Mouse (Mus musculus) liver, embryonic 11.5 days (tissue): ENCODE results near the gene Slc44a1. TPM values are rescaled to one million over a fixed set of nuclear protein-coding genes. Genes with fewer than 3 reads are reported as not detected.

Experiments
- ATAC-seq: fragments of 200-750 bp; cut with Nextera tagmentation; replicated peaks from 2 replicates; pipeline ENCODE4 v1.8.0; 2017; ENCODE audit warnings: moderate number of reproducible peaks, mild to moderate bottlenecking, moderate TSS enrichment, moderate library complexity; ENCODE audit not compliant: low FRiP score
- DNase-seq: peaks from one replicate; pipeline ENCODE4 v3.0.0-alpha.2; 2017; ENCODE audit warnings: low spot score
- H3K27ac ChIP-seq: fragments of 300-500 bp; sonication (generic); 2 replicates; pipeline ENCODE4 v1.5.1; 2014; ENCODE audit warnings: mild to moderate bottlenecking, low read depth, low read length, control low read depth
- H3K27me3 ChIP-seq: fragments of 300-500 bp; sonication (generic); replicated peaks from 2 replicates; pipeline ENCODE4 v1.6.1; 2014; ENCODE audit warnings: low read length, mixed read lengths; ENCODE audit not compliant: control insufficient read depth, insufficient read depth
- H3K36me3 ChIP-seq: fragments of 300-500 bp; sonication (generic); 2 replicates; pipeline ENCODE4 v1.6.1; 2014; ENCODE audit warnings: mild to moderate bottlenecking, low read length, moderate library complexity, mixed read lengths; ENCODE audit not compliant: control insufficient read depth, insufficient read depth
- H3K4me1 ChIP-seq: fragments of 300-500 bp; sonication (generic); replicated peaks from 2 replicates; pipeline ENCODE4 v1.6.1; 2014; ENCODE audit warnings: low read length, mixed read lengths; ENCODE audit not compliant: control insufficient read depth, insufficient read depth
- H3K4me2 ChIP-seq: fragments of 300-500 bp; sonication (generic); 2 replicates; pipeline ENCODE4 v1.6.1; 2014; ENCODE audit warnings: mild to moderate bottlenecking, control low read depth, moderate library complexity
- H3K4me3 ChIP-seq: fragments of 300-500 bp; sonication (generic); 2 replicates; pipeline ENCODE4 v1.5.1; 2014; ENCODE audit warnings: low read depth, low read length, control low read depth
- H3K9ac ChIP-seq: fragments of 300-500 bp; sonication (generic); 2 replicates; pipeline ENCODE4 v1.6.1; 2014; ENCODE audit warnings: low read depth, low read length, control low read depth
- H3K9me3 ChIP-seq: fragments of 300-500 bp; sonication (generic); 2 replicates; pipeline ENCODE4 v1.6.1; 2016; ENCODE audit warnings: low read length, inconsistent platforms, mixed read lengths; ENCODE audit not compliant: control insufficient read depth
- WGBS: fragments of 180-500 bp; shearing (Covaris S2); extraction: QIAGEN DNeasy Blood & Tissue Kit; methylation state at CpG from one replicate; pipeline ENCODE4 v1.1.7; 2014; 5-methylcytosine and 5-hydroxymethylcytosine counted together
- polyA plus RNA-seq: library from polyadenylated mRNA; unstranded; fragments of >200 nt; fragmentation: Nextera tagmentation; extraction: Ambion mirVana; gene quantifications from 2 replicates; pipeline ENCODE4 v1.2.1, GENCODE M21; 2014

Slc44a1 gene
- polyA plus RNA-seq, 1 experiment from 2014 or later, result 19.2 TPM

- Histone ChIP-seq H3K4me3 (no peak overlapping the region), H3K9me3 (no peaks in the 10 kb centered on the region), H3K4me2 (no peak overlapping the region), H3K27ac (no peak overlapping the region), H3K9ac (no peak overlapping the region), H3K4me1 (no peaks in the 10 kb centered on the region), H3K27me3 (no peaks in the 10 kb centered on the region), H3K36me3 (no peaks in the 10 kb centered on the region)
- 88% methylated on average over 4 of the region's 4 CpGs for WGBS
- DNase-seq, result no peak
- ATAC-seq, result no peak
Measured at GRCm38 (mm10) chr4:53589466-53589865, 149.3 kb downstream of the Slc44a1 start.

DNA sequence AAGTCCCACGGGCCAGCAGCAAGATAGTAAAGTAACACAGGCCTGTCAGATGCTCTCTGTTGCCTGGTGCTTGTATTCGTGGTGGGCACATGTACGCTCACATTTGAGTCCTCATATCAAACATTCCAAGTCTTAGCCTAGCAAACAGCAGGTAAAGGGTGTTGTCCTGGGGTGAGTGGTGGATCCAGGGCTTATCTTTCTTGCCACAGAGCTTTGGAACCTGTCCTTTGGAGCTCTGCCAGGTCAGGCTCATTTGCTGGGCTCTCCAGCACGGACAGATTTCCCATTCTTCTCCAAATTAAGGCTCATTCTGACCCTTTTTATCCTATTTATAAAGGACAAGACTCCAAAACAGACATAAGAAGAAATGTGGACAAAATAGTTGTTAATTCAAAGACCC lies 149.9 kb downstream of the Slc44a1 start:
- Histone ChIP-seq H3K36me3 (no peaks in the 10 kb centered on the region), H3K4me2 (no peak overlapping the region), H3K9me3 (no peaks in the 10 kb centered on the region), H3K27me3 (no peaks in the 10 kb centered on the region), H3K4me1 (no peaks in the 10 kb centered on the region), H3K4me3 (no peak overlapping the region), H3K27ac (no peak overlapping the region), H3K9ac (no peak overlapping the region)
- WGBS, result 68% methylated on average over 4 of the region's 4 CpGs
- DNase-seq, result no peak
- no peak for ATAC-seq

DNA sequence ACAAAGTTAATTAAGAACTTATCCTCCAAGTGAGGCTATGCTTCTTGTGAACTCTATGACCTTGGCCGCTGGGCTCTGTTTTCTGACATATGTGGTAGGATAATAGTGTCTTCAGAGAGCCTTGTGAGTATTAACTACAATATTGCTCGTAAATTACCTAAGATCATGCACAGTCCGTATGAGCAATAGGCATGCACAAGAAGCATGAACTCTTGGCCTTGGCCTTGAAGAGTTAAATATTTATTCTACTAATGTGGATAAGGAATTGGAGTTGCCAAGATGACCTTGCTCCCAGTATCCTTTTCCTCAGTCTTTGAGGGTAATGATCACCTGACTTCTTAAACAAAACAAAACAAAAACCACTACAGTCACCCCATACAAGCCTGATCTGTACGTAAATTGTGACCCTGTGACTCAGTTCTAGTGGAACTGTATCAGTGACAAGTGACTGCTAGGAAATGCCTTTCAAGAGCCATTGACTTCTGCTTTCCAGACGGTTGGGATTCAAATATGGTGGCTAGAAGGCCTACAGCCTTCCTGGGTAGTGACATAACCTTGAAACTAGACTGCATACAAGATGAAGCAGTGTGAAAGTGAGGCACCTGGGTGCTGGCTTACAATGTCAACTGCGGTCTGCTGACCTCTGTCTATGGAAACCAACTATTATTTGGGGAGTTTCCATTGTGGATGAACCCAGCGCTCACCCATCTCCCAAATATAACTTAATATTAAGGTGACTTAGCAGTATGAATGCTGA lies 150.7 kb downstream of the Slc44a1 start:
- no peak overlapping the region for H3K4me2 ChIP-seq
- 78% methylated on average over 7 of the region's 7 CpGs for WGBS

GRCm38 (mm10) chr4:53591536-53591935 lies 151.3 kb downstream of the Slc44a1 start:
- no peak overlapping the region for H3K4me3 ChIP-seq
- no peak overlapping the region for H3K4me2 ChIP-seq
- no peak overlapping the region for H3K9ac ChIP-seq
- no peaks in the 10 kb centered on the region for H3K27me3 ChIP-seq
- no peaks in the 10 kb centered on the region for H3K9me3 ChIP-seq
- no peak for ATAC-seq
- no peak for DNase-seq
- H3K27ac ChIP-seq, result no peak overlapping the region
- no peaks in the 10 kb centered on the region for H3K36me3 ChIP-seq
- H3K4me1 ChIP-seq, result no peaks in the 10 kb centered on the region
- 82% methylated on average over 11 of the region's 11 CpGs for WGBS

More for the DNA sequence above, 150.7 kb downstream of the Slc44a1 start:
- no peak overlapping the region for H3K9ac ChIP-seq
- H3K36me3 ChIP-seq, result no peaks in the 10 kb centered on the region
- no peak overlapping the region for H3K4me3 ChIP-seq
- ATAC-seq, result no peak
- no peak overlapping the region for H3K27ac ChIP-seq
- no peaks in the 10 kb centered on the region for H3K4me1 ChIP-seq
- no peaks in the 10 kb centered on the region for H3K27me3 ChIP-seq
- no peak for DNase-seq
- H3K9me3 ChIP-seq, result no peaks in the 10 kb centered on the region

GRCm38 (mm10) chr4:53591941-53592340 lies 151.7 kb downstream of the Slc44a1 start:
- no peaks in the 10 kb centered on the region for H3K27me3 ChIP-seq
- H3K9me3 ChIP-seq, result no peaks in the 10 kb centered on the region
- H3K36me3 ChIP-seq, result no peaks in the 10 kb centered on the region
- 63% methylated on average over 8 of the region's 8 CpGs for WGBS
- H3K4me3 ChIP-seq, result no peak overlapping the region
- no peak for ATAC-seq
- no peak overlapping the region for H3K4me2 ChIP-seq
- no peak overlapping the region for H3K27ac ChIP-seq
- no peaks in the 10 kb centered on the region for H3K4me1 ChIP-seq
- H3K9ac ChIP-seq, result no peak overlapping the region
- DNase-seq, result no peak

GRCm38 (mm10) chr4:53592386-53592785 lies 152.2 kb downstream of the Slc44a1 start:
- Histone ChIP-seq H3K9ac (no peak overlapping the region), H3K4me2 (no peak overlapping the region), H3K27ac (no peak overlapping the region), H3K27me3 (no peaks in the 10 kb centered on the region), H3K9me3 (no peaks in the 10 kb centered on the region), H3K4me1 (no peaks in the 10 kb centered on the region), H3K4me3 (no peak overlapping the region), H3K36me3 (no peaks in the 10 kb centered on the region)
- 49% methylated on average over 9 of the region's 9 CpGs for WGBS
- ATAC-seq (no peak), DNase-seq (peak; percentile 36)

DNA sequence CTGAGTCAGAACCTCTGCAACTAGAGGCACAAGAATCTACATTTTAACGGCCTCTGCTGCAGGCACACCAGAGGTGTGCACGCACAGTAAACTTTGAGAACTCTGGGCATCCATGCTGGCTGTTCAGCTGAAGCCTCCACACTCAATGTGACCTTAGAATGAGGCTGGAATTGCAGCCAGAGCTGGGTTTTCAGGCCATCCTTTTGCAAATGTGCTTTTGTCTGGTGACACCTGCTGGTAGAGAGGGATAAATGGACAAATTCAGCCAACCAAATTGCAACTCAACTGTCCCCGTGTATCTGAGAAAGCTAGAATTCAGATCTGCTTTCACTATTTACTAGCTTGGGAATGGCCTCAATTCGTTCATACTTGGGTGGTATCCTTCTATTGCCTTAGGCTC lies 154.0 kb downstream of the Slc44a1 start:
- 36% methylated on average over 4 of the region's 4 CpGs for WGBS
- no peaks in the 10 kb centered on the region for H3K36me3 ChIP-seq
- no peak overlapping the region for H3K4me2 ChIP-seq
- no peaks in the 10 kb centered on the region for H3K27me3 ChIP-seq
- no peak overlapping the region for H3K27ac ChIP-seq
- no peak overlapping the region for H3K9ac ChIP-seq
- peak; percentile 34 for DNase-seq
- no peak for ATAC-seq
- H3K4me3 ChIP-seq, result no peak overlapping the region
- H3K4me1 ChIP-seq, result no peaks in the 10 kb centered on the region
- no peaks in the 10 kb centered on the region for H3K9me3 ChIP-seq

GRCm38 (mm10) chr4:53595246-53596062 lies 155.2 kb downstream of the Slc44a1 start:
- no peak overlapping the region for H3K9ac ChIP-seq
- H3K4me2 ChIP-seq, result no peak overlapping the region
- H3K9me3 ChIP-seq, result no peaks in the 10 kb centered on the region
- peak overlapping the region; percentile 73 for H3K27ac ChIP-seq
- ATAC-seq, result peak; percentile 82
- H3K4me1 ChIP-seq, result no peaks in the 10 kb centered on the region
- WGBS, result 64% methylated on average over 12 of the region's 12 CpGs
- H3K4me3 ChIP-seq, result no peak overlapping the region
- H3K27me3 ChIP-seq, result no peaks in the 10 kb centered on the region
- H3K36me3 ChIP-seq, result no peaks in the 10 kb centered on the region
- no peak for DNase-seq
